Mouse (Mus musculus) kidney, adult 2 months (tissue): Measurements from ENCODE around the gene Olfr33. TPM values are rescaled to one million over a fixed set of nuclear protein-coding genes. Genes with fewer than 3 reads are reported as not detected.
A peak's percentile ranks its signal among the peaks of the same experiment; 100 is the strongest.

Source experiments
- DNase-seq: peaks from one replicate; pipeline ENCODE4 v3.0.0; 2021
- H3K27ac ChIP-seq: fragments of 200-500 bp; 2 replicates; pipeline ENCODE4 v1.5.1; 2012; ENCODE audit warnings: low read depth, low read length, control low read depth, inconsistent platforms; ENCODE audit not compliant: insufficient read depth
- H3K27me3 ChIP-seq: fragments of 200-500 bp; replicated peaks from 2 replicates; pipeline ENCODE4 v1.6.1; 2012; ENCODE audit warnings: mild to moderate bottlenecking, moderate library complexity, low read length, inconsistent platforms; ENCODE audit not compliant: control insufficient read depth, insufficient read depth
- H3K36me3 ChIP-seq: fragments of 200-500 bp; 2 replicates; pipeline ENCODE4 v1.6.1; 2012; ENCODE audit warnings: mild to moderate bottlenecking, moderate library complexity, low read length, inconsistent platforms; ENCODE audit not compliant: control insufficient read depth, insufficient read depth
- H3K4me1 ChIP-seq: fragments of 200-500 bp; 2 replicates; pipeline ENCODE4 v1.6.1; 2011; ENCODE audit warnings: low read length; ENCODE audit not compliant: control insufficient read depth, insufficient read depth
- H3K4me3 ChIP-seq: fragments of 200-500 bp; 2 replicates; pipeline ENCODE4 v1.5.1; 2011; ENCODE audit warnings: mild to moderate bottlenecking, low read depth, low read length, control low read depth; ENCODE audit not compliant: insufficient read depth
- CTCF ChIP-seq: fragments of 200-500 bp; conservative IDR thresholded peaks from 2 replicates; pipeline ENCODE4 v1.5.1; 2011; ENCODE audit warnings: low read depth, mild to moderate bottlenecking, control low read depth, low read length, moderate library complexity, mixed read lengths; ENCODE audit not compliant: insufficient read depth, insufficient read length
- POLR2A ChIP-seq: fragments of 200-500 bp; IDR thresholded peaks from one replicate; pipeline ENCODE4 v1.6.1; 2011; ENCODE audit warnings: low read depth, low read length, control low read depth
- WGBS: fragments of 180-500 bp; shearing (Covaris S2); methylation state at CpG from one replicate; pipeline ENCODE4 v1.1.7; 2018; 5-methylcytosine and 5-hydroxymethylcytosine counted together
- polyA plus RNA-seq: library from polyadenylated mRNA; depleted of rRNA; stranded (reverse); fragments of >200 nt; gene quantifications from 2 replicates; pipeline ENCODE4 v1.2.3, GENCODE M21; 2012; rRNA removed

The Olfr33 gene
- not detected in 2 replicates for polyA plus RNA-seq

DNA sequence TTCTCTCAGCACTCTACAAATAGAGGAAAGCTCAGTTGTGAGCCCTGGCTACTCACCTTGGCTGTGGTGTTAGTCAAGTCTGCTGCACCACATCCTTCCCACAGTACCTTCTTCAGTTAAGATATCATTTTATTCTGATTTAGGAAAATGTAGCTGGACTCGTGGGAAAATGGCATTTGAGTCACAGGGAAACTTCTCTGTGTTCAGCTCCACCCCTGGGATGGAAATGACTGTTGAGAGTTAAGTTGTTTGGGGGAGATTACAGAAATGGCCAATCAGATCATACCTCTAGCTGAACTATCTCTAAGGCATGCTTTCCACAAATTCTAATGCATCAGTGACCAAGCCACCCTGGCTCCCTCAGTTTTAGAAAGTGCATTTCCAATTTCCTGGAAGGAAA lies at the start of gene Olfr33:
TSS of gene Olfr33 (minus strand) at position 101 of the 400 bp plus-strand sequence.
- DNase-seq: no peak
- no peaks in the 10 kb centered on the region for H3K4me1 ChIP-seq
- H3K4me3 ChIP-seq: no peak within 1 kb of the TSS
- H3K27me3 ChIP-seq: no peaks in the 10 kb centered on the region
- no peak for TF ChIP-seq POLR2A
- no peak for TF ChIP-seq CTCF
- WGBS: 40% methylated on average over 1 of the region's 1 CpGs
- no peak within 1 kb of the TSS for H3K27ac ChIP-seq
- H3K36me3 ChIP-seq: no peaks in the 10 kb centered on the region

DNA sequence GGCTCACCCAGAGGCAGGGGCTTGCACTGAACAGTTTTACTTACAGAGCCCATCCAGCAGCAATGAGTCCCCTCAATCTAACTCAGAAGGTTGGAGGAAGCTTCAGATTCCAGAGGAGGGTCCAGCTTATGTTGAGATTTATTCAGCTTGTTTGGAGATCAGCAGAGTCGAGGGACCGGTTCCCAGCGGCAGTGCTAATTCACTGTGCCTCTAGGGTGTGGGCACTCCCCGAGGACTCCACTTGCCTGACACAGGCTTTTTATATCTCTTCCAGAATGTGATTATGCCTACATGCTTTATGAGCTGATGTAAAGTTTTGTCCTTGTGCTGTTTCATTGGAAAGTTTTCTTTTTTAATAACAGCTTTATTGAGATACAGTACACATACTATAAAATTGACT lies 40.4 kb upstream of the Olfr33 start, which contains the start of the genes Olfr560 and Olfr78:
TSS of gene Olfr560 (minus strand) at position 101 of the 400 bp plus-strand sequence.
TSS of gene Olfr78 (minus strand) at position 206 of the 400 bp plus-strand sequence.
- no peak within 1 kb of the TSS for H3K4me3 ChIP-seq
- no peaks in the 10 kb centered on the region for H3K36me3 ChIP-seq
- no peaks in the 10 kb centered on the region for H3K4me1 ChIP-seq
- TF ChIP-seq CTCF: no peak
- no peaks in the 10 kb centered on the region; the same call in 1 of the 2 replicates for H3K27me3 ChIP-seq
- no peak for DNase-seq
- H3K27ac ChIP-seq: no peak within 1 kb of the TSS
- WGBS: 78% methylated on average over 4 of the region's 4 CpGs

DNA sequence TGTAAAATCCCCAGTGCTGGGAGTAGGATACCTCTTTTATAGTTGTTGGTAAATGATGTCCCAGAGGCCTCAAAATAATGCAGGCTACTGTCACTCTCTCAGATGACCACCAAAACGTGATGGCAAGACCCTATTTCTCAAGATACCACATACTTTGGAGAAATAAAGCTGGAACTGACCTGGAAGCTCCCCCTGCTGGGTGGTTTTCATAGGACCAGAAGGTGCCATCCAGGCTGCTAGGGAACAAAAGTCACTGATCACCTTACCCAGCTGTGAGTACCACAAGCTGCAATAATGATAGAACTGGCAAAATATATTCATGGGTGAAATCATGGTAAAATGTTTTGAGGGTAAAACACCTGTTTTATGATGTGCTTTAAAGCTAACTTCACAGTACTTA lies 33.2 kb upstream of the Olfr33 start:
- Histone ChIP-seq H3K36me3 (no peaks in the 10 kb centered on the region), H3K27ac (no peak overlapping the region), H3K27me3 (no peaks in the 10 kb centered on the region), H3K4me1 (no peaks in the 10 kb centered on the region), H3K4me3 (no peak overlapping the region)
- no peak for DNase-seq
- TF ChIP-seq CTCF (peak; percentile 23; the same call in 1 of the 2 replicates), POLR2A (no peak)
- WGBS: 7% methylated on average over 1 of the region's 1 CpGs

- H3K36me3 ChIP-seq: no peaks in the 10 kb centered on the region
- H3K4me3 ChIP-seq: no peak overlapping the region
- no peaks in the 10 kb centered on the region for H3K27me3 ChIP-seq
- no peak overlapping the region for H3K27ac ChIP-seq
- no peaks in the 10 kb centered on the region for H3K4me1 ChIP-seq
- no peak for DNase-seq
- TF ChIP-seq POLR2A (no peak), CTCF (no peak)
- WGBS: 20% methylated on average over 2 of the region's 2 CpGs
Measured at GRCm38 (mm10) chr7:102737705-102738104, 18.8 kb upstream of the Olfr33 start.

DNA sequence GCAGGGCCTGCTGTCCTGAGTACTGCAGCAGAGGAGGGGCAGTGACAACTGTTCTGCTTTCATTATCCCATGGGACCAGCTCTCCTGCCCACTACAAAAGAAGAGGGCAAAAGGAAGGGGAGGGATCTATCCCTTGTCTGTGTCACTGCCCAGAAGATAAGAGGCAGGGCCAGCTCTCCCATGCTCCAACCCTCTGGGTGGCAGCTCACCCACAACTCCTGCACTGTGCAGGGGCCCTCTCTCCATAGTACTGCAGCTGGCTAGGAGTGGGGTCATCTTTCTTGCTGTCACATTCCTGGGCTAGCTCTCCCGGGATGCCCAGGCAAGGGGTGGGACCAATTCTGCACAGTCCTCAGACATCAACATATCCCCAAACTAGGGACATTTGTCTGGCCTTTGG lies 14.9 kb upstream of the Olfr33 start:
- no peak for DNase-seq
- no peaks in the 10 kb centered on the region for H3K36me3 ChIP-seq
- no peak for TF ChIP-seq CTCF
- no peak overlapping the region for H3K27ac ChIP-seq
- no peaks in the 10 kb centered on the region for H3K27me3 ChIP-seq
- WGBS: 19% methylated on average over 1 of the region's 1 CpGs
- no peak overlapping the region for H3K4me3 ChIP-seq
- no peaks in the 10 kb centered on the region for H3K4me1 ChIP-seq

DNA sequence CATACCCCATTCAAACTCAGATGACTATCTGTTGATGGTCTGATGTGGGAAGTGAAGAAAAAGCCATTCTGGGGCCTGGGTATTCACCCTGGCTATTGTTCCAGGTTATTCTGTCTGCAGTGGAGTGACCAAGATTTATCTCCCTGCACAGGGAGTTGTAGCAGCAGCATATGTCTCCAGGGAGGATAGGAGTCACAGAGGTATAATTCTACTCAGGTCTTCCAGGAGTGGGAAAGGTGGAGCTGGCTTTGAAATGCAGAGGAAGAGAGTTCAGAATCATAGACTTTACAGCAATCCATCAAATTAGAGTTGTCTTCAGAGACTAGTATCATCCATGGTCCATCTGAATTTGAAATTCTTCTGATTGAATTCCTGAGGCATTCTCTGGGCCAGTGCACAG lies 8.5 kb upstream of the Olfr33 start, which contains the start of gene Olfr559:
TSS of gene Olfr559 (minus strand) at position 101 of the 400 bp plus-strand sequence.
- H3K27ac ChIP-seq: no peak within 1 kb of the TSS
- no peaks in the 10 kb centered on the region for H3K27me3 ChIP-seq
- no peak for DNase-seq
- H3K36me3 ChIP-seq: no peaks in the 10 kb centered on the region
- TF ChIP-seq POLR2A (no peak), CTCF (no peak)
- H3K4me1 ChIP-seq: no peaks in the 10 kb centered on the region
- H3K4me3 ChIP-seq: no peak within 1 kb of the TSS

DNA sequence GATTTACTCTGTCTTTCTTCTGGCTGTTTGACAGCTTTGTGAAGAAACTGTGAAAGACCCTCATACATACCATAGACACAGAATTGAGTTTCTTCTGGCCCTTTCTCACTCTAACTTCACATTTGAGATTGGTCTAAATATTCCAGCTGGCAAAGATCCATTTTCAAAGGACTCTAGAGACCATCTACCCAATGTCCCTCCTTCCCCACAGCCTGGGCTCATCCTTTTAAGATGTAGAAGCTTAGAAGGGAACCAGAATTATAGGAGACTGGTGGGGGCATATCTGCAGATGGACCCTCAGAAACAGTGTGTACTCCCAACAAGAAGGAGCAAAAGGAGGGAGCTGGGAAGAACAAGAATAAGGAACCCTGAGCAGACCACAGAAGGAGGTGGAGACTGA lies 17.0 kb downstream of the Olfr33 start, which contains the start of gene Olfr558:
TSS of gene Olfr558 (plus strand) at position 301 of the 400 bp plus-strand sequence.
- TF ChIP-seq POLR2A (no peak), CTCF (no peak)
- H3K36me3 ChIP-seq: no peaks in the 10 kb centered on the region
- DNase-seq: no peak
- H3K27ac ChIP-seq: no peak within 1 kb of the TSS
- H3K4me3 ChIP-seq: no peak within 1 kb of the TSS
- H3K27me3 ChIP-seq: no peaks in the 10 kb centered on the region
- no peaks in the 10 kb centered on the region for H3K4me1 ChIP-seq
